Mouse (Mus musculus) adrenal gland (tissue): ENCODE results near the gene Krt72.

ENCODE experiments used
- intact Hi-C: fragments of 180-260 bp; cut with DNase I; formaldehyde crosslinking; loops from one replicate; pipeline ENCODE4 v1.15.1; 2025
- long read RNA-seq, 2 experiments: library from polyadenylated mRNA; unstranded; transcript quantifications; one replicate each; pipeline ENCODE4 v2.0.0; 2020; ENCODE audit warnings: borderline replicate concordance in 1 of 2; ENCODE audit not compliant: insufficient replicate concordance in 1 of 2

Gene Krt72
- long read RNA-seq, experiment 1: 0 reads
- long read RNA-seq, experiment 2: 0 reads

DNA sequence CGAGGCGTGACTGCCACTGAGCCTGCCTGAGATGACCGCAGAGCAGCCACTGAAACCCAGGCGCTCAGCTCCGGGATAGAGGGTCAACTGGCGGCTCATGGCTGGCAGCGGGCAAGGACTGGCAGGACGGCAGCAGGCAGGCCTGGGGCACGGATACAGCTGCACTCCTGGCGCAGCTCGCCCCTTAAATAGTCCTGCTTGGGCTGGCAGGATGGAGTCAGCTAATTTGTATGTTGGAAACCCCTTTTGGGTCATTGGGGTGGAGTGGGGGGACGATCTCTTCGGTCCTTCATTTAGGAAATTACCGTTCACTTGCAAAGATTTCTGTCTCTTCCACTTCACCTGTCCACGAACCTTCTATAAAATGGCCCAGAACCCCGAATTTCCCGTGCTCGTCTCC, at the start of gene Krt72:
Gene Krt72 (minus strand): TSS at position 101 of the 400 bp plus-strand sequence.
- intact Hi-C loops: no loop called here

DNA sequence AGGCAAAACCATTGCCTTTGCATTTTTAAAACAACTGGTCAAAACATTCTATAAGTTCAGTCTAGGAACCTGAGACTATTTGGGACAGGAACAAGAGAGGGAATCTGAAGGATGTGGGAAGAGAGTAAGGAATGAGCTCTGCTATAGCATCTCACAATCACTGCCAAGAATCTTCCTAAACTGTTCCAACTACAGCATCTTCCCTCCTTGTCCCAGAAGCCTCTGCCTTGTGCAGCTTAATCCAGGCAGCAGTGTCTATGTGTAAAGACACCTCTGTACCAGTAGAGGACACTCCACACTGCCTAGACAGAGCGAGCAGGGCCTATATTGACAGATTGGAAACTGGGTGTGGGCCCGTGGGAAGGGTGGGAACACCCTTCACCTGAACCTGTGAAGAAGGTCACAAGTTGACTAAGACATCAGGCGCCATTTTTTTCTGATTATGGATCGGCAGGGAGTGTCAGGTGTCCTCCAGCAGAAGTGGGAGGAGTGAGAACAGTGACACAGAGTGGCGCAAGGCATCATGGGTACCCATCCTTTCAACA, 48.6 kb upstream of the Krt72 start:
- intact Hi-C loops: no loop called here

DNA sequence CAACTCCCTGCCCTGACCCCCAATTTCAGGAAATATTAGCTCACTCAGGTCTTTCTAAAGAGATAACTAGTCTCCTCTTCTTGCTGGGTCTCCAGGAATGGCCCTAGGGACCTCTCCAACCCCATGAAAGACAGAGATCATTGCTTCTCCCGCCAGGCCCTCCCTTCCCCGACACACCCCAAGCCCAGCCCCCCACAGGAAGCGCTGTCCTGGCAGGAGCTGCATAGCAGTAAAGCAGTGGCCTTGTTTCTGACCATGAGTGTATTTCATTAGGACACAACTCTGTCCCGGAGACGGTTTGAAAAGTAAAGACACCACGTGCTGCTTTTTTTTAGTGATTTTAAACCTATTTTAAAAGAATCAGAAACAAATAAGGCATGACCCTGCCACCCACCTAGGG, 46.9 kb upstream of the Krt72 start:
- intact Hi-C loops: no loop called here

DNA sequence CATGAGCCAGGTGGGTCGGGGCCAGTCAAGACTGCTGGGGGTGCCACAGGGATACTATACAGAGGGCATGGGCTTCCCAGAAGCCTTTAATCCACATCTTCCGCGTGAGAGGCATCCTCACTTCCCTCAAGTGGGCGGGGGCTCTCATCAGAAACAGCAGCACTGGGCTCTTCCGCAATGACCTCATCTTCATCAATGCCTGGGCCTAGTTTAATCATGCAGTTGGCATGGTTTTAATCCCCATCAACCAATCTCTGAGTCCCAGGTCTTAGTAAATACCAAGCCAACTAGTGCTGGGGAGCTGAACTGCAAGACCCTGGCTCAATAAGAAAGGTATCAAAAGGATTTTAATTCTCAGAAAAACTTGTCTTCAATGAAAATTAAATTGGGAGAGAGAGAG, 43.2 kb upstream of the Krt72 start:
- intact Hi-C loops: no loop called here

GRCm38 (mm10) chr15:101821786-101822185, 35.5 kb upstream of the Krt72 start:
- intact Hi-C loops: no loop called here

GRCm38 (mm10) chr15:101817875-101818274, 31.6 kb upstream of the Krt72 start, which contains the start of gene Krt2:
Gene Krt2 (minus strand): TSS chr15:101818169.
- intact Hi-C loops: no loop called here

DNA sequence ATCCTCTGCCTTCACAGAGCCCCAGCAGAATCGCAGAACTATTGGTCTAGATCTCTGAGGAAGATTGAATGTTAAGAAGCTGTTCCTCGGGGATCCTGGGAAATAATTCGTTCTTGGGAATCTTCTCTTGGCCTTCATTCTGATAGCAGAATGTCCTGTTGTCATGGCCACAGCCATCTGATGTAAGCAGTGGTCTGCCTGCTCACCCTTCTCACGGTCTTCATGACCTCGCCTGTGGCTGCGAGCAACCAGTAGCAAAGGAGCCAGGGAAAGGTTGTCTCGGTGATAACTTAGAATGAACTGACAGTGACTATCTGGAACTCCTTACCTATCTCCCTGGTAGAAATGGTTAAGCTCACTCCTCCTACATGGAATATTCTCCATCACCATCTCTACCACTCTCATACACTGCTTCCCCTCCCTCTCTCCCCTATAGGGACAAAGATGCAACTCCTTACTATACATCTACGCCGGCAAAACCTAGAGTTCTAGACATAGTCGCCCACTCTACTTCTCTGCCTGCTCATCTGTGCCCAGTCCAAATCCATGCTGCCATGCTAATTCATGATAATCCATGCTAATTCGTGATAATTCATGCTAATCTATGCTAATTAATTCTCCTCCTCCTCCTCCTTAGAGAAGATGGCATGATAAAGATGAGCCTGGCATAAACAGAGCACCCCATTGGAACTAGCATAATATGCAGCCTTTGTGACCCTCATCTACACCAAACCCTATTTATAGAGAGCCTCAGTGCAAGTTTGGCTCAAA, 17.0 kb upstream of the Krt72 start:
- intact Hi-C loops: no loop called here

GRCm38 (mm10) chr15:101802296-101802835, 16.1 kb upstream of the Krt72 start, which contains the start of gene Krt73:
Gene Krt73 (minus strand): TSS chr15:101802346.
- intact Hi-C loops: no loop called here

DNA sequence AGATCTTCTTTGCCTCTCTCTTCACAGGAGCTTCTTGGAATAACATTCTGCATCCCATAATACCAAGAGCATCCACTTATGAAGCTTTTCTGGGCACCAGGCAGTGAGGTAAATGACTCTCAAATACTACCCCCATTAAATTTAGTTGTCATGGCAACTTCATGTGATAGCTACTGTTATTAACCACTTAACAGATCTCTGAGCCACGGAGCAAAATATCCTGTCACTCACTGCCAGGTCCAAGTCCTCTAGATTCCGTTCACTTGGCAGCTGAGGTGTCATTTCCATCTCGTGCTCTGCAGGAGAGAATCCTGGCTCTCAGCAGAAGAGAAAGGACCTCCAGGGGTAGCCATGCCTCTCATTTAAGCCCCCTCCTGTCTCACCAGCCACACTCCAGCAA, 4.6 kb upstream of the Krt72 start:
- intact Hi-C loops: no loop called here

GRCm38 (mm10) chr15:101773420-101773819, 12.8 kb downstream of the Krt72 start:
- intact Hi-C loops: loop anchor here (5.0 to 10.0 kb wide), 3 partner anchors 251 to 436 kb away; no protein-coding TSS in a partner anchor

DNA sequence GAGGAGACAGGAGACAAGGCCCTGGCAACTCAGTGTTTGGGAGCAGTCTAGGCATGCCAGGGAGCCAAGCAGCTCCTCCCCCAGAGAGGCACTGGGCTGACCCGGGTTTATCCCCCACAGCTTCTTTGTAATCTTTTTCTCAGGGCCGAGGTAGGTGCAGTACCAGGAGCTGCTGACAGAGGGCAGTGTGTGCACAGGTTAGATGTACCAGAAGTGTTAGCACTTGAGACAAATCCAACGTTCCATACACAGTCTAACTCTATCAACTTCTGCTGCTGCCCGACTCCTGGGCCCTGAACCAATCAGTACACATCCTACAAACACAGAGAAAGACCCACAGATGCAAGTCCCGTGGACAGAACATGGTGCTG, 13.6 kb downstream of the Krt72 start:
- intact Hi-C loops: loop anchor here (1.0 to 10.0 kb wide), 4 partner anchors 201 to 435 kb away; no protein-coding TSS in a partner anchor

GRCm38 (mm10) chr15:101772080-101772710, 14.1 kb downstream of the Krt72 start:
- intact Hi-C loops: loop anchor here (1.0 to 10.0 kb wide), 4 partner anchors 201 to 435 kb away; no protein-coding TSS in a partner anchor

- intact Hi-C loops: loop anchor here (5.0 to 10.0 kb wide), 3 partner anchors 248 to 433 kb away; no protein-coding TSS in a partner anchor
Measured at GRCm38 (mm10) chr15:101770226-101770625, 16.0 kb downstream of the Krt72 start.

GRCm38 (mm10) chr15:101742711-101743110, 43.5 kb downstream of the Krt72 start, which contains the start of gene Krt71:
Gene Krt71 (minus strand): TSS chr15:101743109.
- intact Hi-C loops: no loop called here

DNA sequence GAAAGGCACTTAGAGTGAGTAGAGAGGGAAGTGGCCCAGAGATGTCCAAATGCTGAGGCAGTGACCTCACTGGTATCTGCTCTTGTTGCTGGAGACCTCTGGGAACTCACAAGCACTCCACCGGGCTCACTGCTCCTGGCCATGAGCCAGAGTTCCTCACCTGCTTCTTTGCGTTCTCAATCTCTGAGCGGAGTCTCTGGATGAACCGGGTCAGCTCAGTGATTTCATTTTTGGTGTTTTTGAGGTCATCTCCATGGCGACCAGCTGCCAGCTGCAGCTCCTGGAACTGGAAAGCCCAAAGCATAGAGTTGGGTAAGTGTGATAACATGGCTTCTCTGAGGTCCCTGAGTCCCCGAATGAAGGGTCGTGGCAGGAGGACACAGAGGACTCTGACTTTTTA, 48.5 kb downstream of the Krt72 start:
- intact Hi-C loops: no loop called here

- intact Hi-C loops: no loop called here
Measured at GRCm38 (mm10) chr15:101730653-101731052, 55.6 kb downstream of the Krt72 start.
